Mouse (Mus musculus): ENCODE results near the gene Lhfpl3. TPM values are rescaled to one million over a fixed set of nuclear protein-coding genes. Genes with fewer than 3 reads are reported as not detected.

Gene Lhfpl3
- total and polyA plus RNA-seq, 2 experiments from 2014 or later: 0.18 TPM; not detected in 1

DNA sequence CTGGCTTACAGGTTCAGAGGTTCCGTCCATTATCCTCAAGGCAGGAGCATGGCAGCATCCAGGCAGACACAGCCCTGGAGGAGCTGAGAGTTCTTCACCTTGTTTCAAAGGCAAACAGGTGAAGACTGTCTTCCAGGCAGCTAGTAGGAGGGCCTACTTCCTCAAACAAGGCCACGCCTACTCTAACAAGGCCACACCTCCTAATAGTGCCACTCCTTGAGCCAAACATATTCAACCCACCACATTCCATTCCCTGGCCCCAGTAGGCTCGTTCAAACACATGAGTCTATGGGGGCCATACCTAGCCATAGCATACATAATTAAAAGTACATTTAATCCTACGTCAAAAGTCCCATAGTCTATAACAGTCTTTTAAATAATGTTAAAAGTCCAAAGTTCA lies 407.4 kb downstream of the Lhfpl3 start:
- no peak for ATAC-seq (ENCODE audit: insufficient read depth, low read depth)
- TF ChIP-seq EP300 (IDR thresholded peaks at IDR 0.05; ENCODE audit: low read depth) (no peak), CTCF (IDR thresholded peaks at IDR 0.05; ENCODE audit: low read depth) (no peak)
- 72% methylated on average over 4 of the region's 4 CpGs for WGBS

DNA sequence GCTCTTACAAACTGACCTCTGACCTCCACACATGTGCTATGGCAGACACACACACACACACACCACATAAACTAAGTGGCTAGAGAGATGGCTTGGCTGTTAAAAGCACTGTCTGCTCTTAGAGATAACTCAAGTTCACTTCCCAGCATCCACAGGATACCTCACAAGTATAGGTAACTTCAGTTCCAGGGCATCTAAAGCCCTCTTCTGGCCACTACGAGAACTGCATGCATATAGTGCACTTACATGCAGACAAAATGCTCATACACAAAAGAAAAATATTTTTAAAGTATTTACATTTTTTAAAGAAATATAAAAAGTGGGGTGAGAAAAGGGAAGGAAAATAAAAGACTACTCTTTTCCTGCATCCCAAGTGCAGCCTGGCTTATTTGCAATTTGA lies 408.6 kb downstream of the Lhfpl3 start:
- 72% methylated on average over 1 of the region's 1 CpGs for WGBS
- Histone ChIP-seq H3K27me3 (ENCODE audit: control insufficient read depth, insufficient read depth, low read length) (no peaks in the 10 kb centered on the region), H3K4me1 (ENCODE audit: control insufficient read depth, insufficient read depth) (no peaks in the 10 kb centered on the region), H3K27ac (ENCODE audit: low read depth) (no peak overlapping the region), H3K9me3 (replicated peaks; ENCODE audit: control insufficient read depth, low read length) (no peaks in the 10 kb centered on the region; the same call in 1 of the 2 replicates), H3K9ac (replicated peaks; ENCODE audit: low read depth, low read length) (no peak overlapping the region), H3K4me2 (ENCODE audit: low read depth, low read length) (no peak overlapping the region), H3K4me3 (ENCODE audit: low read depth, low read length) (no peak overlapping the region), H3K36me3 (replicated peaks; ENCODE audit: control insufficient read depth, insufficient read depth, low read length) (no peaks in the 10 kb centered on the region)
- ATAC-seq (ENCODE audit: insufficient read depth, low read depth) (no peak), DNase-seq (ENCODE audit: low spot score) (no peak)
- peak; percentile 19; the same call in 1 of the 2 replicates for TF ChIP-seq CTCF (IDR thresholded peaks at IDR 0.05; ENCODE audit: low read depth)
- no peak for TF ChIP-seq EP300 (IDR thresholded peaks at IDR 0.05; ENCODE audit: low read depth)

More for the DNA sequence above, 407.4 kb downstream of the Lhfpl3 start:
- no peaks in the 10 kb centered on the region; the same call in 1 of the 2 replicates for H3K9me3 ChIP-seq (replicated peaks; ENCODE audit: control insufficient read depth, low read length)
- H3K27me3 ChIP-seq (ENCODE audit: control insufficient read depth, insufficient read depth, low read length): no peaks in the 10 kb centered on the region
- no peaks in the 10 kb centered on the region for H3K4me1 ChIP-seq (ENCODE audit: control insufficient read depth, insufficient read depth)
- no peak overlapping the region for H3K4me2 ChIP-seq (ENCODE audit: low read depth, low read length)
- no peaks in the 10 kb centered on the region for H3K36me3 ChIP-seq (replicated peaks; ENCODE audit: control insufficient read depth, insufficient read depth, low read length)
- DNase-seq (ENCODE audit: low spot score): no peak
- no peak overlapping the region for H3K4me3 ChIP-seq (ENCODE audit: low read depth, low read length)
- H3K9ac ChIP-seq (replicated peaks; ENCODE audit: low read depth, low read length): no peak overlapping the region
- no peak overlapping the region for H3K27ac ChIP-seq (ENCODE audit: low read depth)

DNA sequence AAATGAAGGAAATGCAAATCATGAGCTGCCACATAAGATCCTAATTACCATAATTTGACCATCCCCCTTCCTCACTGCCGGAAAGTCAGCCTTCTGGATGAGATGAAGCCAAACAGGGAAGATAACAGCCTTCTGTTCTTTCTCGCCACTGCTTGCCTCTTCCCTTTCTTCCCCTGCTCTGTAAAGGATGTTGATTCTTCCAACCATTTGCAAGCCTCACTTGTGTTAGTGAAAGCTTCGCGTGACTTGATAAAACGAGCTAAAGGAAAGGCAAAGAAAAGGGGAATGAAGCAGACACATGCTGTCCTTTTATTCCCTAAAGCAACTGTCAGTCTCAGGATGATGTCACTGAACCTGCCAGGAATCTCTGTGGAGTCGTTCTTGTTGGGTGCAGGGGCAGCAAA lies 420.1 kb downstream of the Lhfpl3 start:
- Histone ChIP-seq H3K4me3 (ENCODE audit: low read depth, low read length) (no peak overlapping the region), H3K9ac (replicated peaks; ENCODE audit: low read depth, low read length) (no peak overlapping the region), H3K4me2 (ENCODE audit: low read depth, low read length) (no peak overlapping the region), H3K27me3 (ENCODE audit: control insufficient read depth, insufficient read depth, low read length) (no peaks in the 10 kb centered on the region), H3K27ac (ENCODE audit: low read depth) (no peak overlapping the region), H3K9me3 (replicated peaks; ENCODE audit: control insufficient read depth, low read length) (no peaks in the 10 kb centered on the region), H3K4me1 (ENCODE audit: control insufficient read depth, insufficient read depth) (no peaks in the 10 kb centered on the region), H3K36me3 (replicated peaks; ENCODE audit: control insufficient read depth, insufficient read depth, low read length) (no peaks in the 10 kb centered on the region)
- ATAC-seq (ENCODE audit: insufficient read depth, low read depth) (no peak), DNase-seq (ENCODE audit: low spot score) (no peak)
- TF ChIP-seq EP300 (IDR thresholded peaks at IDR 0.05; ENCODE audit: low read depth) (no peak), CTCF (IDR thresholded peaks at IDR 0.05; ENCODE audit: low read depth) (no peak)
- 19% methylated on average over 6 of the region's 6 CpGs for WGBS

DNA sequence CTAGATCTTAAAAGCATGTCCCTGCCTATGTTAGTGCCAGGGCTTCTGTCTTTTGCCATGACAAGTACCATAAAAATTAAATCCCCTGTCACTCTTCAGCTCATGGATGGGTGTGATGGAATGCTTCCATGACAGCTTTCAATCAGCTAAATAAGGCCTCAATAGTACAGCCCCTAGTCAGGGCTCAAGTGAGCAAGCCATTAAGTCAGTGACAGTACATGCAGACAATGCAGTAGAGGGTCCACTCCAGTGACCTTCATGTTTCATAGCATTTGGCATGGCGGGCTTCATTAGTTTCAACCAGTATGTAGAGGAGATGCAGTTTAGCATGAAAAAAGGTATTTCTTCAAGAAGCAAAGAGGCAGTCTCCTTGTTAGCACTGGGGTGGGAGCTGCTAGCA lies 420.8 kb downstream of the Lhfpl3 start:
- Histone ChIP-seq H3K4me1 (ENCODE audit: control insufficient read depth, insufficient read depth) (no peaks in the 10 kb centered on the region), H3K27me3 (ENCODE audit: control insufficient read depth, insufficient read depth, low read length) (no peaks in the 10 kb centered on the region), H3K36me3 (replicated peaks; ENCODE audit: control insufficient read depth, insufficient read depth, low read length) (no peaks in the 10 kb centered on the region), H3K27ac (ENCODE audit: low read depth) (no peak overlapping the region), H3K4me3 (ENCODE audit: low read depth, low read length) (no peak overlapping the region), H3K9ac (replicated peaks; ENCODE audit: low read depth, low read length) (no peak overlapping the region), H3K9me3 (replicated peaks; ENCODE audit: control insufficient read depth, low read length) (no peaks in the 10 kb centered on the region), H3K4me2 (ENCODE audit: low read depth, low read length) (no peak overlapping the region)
- no peak for TF ChIP-seq EP300 (IDR thresholded peaks at IDR 0.05; ENCODE audit: low read depth)
- no peak for TF ChIP-seq CTCF (IDR thresholded peaks at IDR 0.05; ENCODE audit: low read depth)
- DNase-seq (ENCODE audit: low spot score) (no peak), ATAC-seq (ENCODE audit: insufficient read depth, low read depth) (no peak)
- 76% methylated on average over 1 of the region's 1 CpGs for WGBS

DNA sequence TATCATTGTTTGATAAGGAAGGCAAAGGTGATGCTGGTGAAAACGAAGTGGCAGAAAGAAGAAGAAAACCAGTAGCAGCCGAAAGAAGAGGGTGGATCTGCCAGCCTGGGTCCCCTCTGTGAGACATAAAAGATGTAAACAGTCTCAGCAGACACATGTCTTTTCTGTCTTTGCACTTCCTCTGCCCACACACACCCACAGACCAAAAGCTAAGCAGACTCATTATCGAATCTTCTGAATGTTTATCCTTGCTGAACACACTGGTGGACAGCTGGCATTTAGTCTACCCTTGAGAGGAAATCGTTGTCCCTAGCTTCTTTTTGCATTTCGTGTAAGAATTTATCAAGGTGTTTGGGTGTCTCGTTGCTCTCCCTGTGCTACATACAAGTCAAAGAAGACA lies 443.8 kb downstream of the Lhfpl3 start:
- ATAC-seq (ENCODE audit: insufficient read depth, low read depth) (no peak), DNase-seq (ENCODE audit: low spot score) (no peak)
- Histone ChIP-seq H3K9ac (replicated peaks; ENCODE audit: low read depth, low read length) (no peak overlapping the region), H3K36me3 (replicated peaks; ENCODE audit: control insufficient read depth, insufficient read depth, low read length) (no peaks in the 10 kb centered on the region), H3K4me3 (ENCODE audit: low read depth, low read length) (no peak overlapping the region), H3K4me2 (ENCODE audit: low read depth, low read length) (no peak overlapping the region), H3K4me1 (ENCODE audit: control insufficient read depth, insufficient read depth) (no peaks in the 10 kb centered on the region), H3K27ac (ENCODE audit: low read depth) (no peak overlapping the region), H3K27me3 (ENCODE audit: control insufficient read depth, insufficient read depth, low read length) (no peaks in the 10 kb centered on the region), H3K9me3 (replicated peaks; ENCODE audit: control insufficient read depth, low read length) (no peaks in the 10 kb centered on the region)
- WGBS: 63% methylated on average over 6 of the region's 6 CpGs
- TF ChIP-seq EP300 (IDR thresholded peaks at IDR 0.05; ENCODE audit: low read depth): no peak
- TF ChIP-seq CTCF (IDR thresholded peaks at IDR 0.05; ENCODE audit: low read depth): no peak

DNA sequence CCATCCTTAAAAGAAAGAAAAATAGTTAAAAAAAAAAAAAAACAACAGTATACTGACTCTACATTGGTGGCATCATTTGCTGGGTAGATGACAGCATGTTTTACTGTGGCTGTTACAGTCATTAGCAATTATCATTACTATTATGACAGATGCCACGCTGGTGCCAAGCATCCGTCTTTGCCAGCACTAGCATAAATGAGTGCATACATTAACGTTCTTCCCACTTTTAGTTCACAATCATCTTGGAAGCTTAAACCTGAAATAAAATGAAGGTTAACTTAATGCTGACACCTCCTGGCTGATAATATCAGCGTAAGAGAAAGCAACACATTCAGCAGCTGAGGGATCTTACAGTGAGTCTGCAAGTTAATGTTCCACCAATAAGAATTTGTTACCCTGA lies 451.0 kb downstream of the Lhfpl3 start:
- ATAC-seq (ENCODE audit: insufficient read depth, low read depth): no peak
- 69% methylated on average over 4 of the region's 4 CpGs for WGBS
- no peak overlapping the region for H3K4me3 ChIP-seq (ENCODE audit: low read depth, low read length)
- no peak for DNase-seq (ENCODE audit: low spot score)
- no peak overlapping the region for H3K4me2 ChIP-seq (ENCODE audit: low read depth, low read length)
- H3K9ac ChIP-seq (replicated peaks; ENCODE audit: low read depth, low read length): no peak overlapping the region
- no peaks in the 10 kb centered on the region for H3K4me1 ChIP-seq (ENCODE audit: control insufficient read depth, insufficient read depth)
- H3K27ac ChIP-seq (ENCODE audit: low read depth): no peak overlapping the region
- H3K9me3 ChIP-seq (replicated peaks; ENCODE audit: control insufficient read depth, low read length): no peaks in the 10 kb centered on the region
- no peaks in the 10 kb centered on the region for H3K27me3 ChIP-seq (ENCODE audit: control insufficient read depth, insufficient read depth, low read length)
- TF ChIP-seq CTCF (IDR thresholded peaks at IDR 0.05; ENCODE audit: low read depth) (no peak), EP300 (IDR thresholded peaks at IDR 0.05; ENCODE audit: low read depth) (no peak)
- H3K36me3 ChIP-seq (replicated peaks; ENCODE audit: control insufficient read depth, insufficient read depth, low read length): no peaks in the 10 kb centered on the region
